Mouse (Mus musculus): Measurements from ENCODE around the gene Stra6.

DNA sequence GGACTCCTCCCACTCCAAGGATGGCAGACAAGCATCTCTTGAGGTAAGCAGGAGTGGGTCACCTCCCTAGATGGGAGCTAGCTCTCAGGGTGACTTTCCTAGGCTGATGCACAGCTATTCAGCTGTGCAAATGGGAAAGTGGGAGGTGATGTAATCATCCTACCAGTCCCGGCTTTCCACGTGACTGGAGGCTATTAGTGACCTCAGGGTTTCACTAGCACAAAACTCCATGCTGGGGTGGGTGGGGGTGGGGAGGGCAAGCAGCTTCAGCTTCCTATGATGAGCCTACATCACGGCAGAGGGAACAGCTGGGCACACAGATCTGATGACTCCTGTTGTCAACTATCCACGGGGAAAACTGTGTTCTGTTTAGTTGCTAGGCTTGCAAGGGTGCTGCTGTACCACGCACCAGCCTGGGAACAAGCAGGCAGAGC, 111.2 kb downstream of the Stra6 start:
- TF ChIP-seq GATA1 (IDR thresholded peaks at IDR 0.05; ENCODE audit: borderline replicate concordance, low read length) (no peak), TAL1 (conservative IDR thresholded peaks at IDR 0.05; ENCODE audit: low read depth, low read length) (no peak)

Measured in G1E (cell line).